Mouse (Mus musculus): ENCODE measurements around the gene Atad1.
"Not testable (repeated sequence)": the region's sequence is repeated elsewhere in the genome, so short reads cannot be mapped to it uniquely, and the experiment has no call there.

Atad1 gene

DNA sequence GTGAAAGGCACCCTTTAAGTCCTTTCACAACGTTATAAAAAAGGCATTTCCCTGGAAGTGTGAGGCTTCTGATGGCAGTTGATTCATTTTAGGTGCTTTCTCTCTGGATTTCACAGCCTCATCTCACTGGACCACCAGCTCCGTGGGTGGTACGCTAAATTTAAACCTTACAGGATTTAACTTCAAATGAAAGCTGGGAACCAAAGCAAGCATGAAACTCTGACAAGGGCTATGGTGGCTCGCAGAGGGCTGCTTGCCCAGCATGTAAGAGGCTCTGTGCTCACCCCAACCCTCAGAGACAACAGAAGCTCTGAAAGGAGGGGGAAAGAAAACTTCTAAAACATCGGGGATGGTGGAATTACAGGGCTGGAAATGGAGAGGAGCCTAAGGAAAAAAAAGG lies 51.9 kb downstream of the Atad1 start:
- no peak for DNase-seq (ENCODE audit: extremely low read depth, insufficient read length, low spot score)

DNA sequence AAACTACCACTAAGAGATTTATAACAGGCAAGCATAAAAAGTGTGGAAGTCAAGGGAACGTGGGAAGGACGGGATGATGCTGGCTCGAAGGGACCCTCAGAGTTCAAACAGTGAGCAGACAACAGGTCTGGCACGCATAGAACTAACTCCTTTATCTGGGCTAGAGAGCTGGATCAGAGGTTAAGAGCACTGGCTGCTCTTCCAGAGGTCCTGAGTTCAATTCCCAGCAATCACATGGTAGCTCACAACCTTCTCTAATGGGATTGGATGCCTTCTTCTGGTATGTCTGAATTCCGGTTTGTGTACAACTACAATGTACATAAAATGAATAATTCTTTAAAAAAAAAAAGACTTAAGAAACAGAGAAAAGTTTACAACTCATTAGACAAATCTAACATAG lies 56.5 kb downstream of the Atad1 start:
- DNase-seq (ENCODE audit: extremely low read depth, insufficient read length, low spot score), result no peak

DNA sequence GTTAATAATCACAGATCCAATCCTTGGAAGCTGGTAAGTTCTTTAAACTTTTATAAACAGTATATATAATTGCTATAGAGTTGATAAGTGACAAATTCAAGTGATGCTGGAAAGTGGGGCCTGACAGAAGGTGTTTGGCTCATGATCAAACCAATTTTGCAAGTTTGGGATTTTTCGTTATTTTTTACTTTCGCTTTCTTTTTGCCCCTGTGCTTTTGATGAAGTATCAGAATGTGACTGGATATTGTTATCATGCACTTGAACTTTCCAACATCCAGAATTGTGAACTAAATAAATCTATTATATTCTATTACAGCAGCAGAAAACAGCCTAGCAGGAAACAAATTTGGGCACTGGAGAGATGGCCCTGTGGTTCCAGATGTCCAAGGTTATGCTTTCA lies 58.7 kb downstream of the Atad1 start:
- no peak for DNase-seq (ENCODE audit: extremely low read depth, insufficient read length, low spot score)

DNA sequence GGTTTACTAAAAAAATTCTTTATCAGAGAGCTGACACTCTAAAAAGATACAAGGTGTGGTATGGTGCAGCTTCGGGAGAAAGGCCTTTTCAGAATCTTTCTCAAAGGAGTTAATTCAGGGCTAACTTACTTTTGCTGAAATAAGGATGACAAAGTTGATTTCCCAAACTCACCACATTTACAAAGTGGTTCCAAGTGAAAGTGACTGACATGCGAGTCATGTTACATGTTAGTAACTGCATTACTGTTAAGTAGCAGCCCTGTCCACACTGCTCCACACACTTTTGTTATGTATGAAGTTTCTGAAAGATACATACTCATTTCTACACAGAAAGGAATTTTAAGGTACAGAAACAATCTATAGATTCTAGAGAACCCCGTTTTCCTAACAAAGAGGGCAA lies 63.8 kb downstream of the Atad1 start:
- no peak for DNase-seq (ENCODE audit: extremely low read depth, insufficient read length, low spot score)

DNA sequence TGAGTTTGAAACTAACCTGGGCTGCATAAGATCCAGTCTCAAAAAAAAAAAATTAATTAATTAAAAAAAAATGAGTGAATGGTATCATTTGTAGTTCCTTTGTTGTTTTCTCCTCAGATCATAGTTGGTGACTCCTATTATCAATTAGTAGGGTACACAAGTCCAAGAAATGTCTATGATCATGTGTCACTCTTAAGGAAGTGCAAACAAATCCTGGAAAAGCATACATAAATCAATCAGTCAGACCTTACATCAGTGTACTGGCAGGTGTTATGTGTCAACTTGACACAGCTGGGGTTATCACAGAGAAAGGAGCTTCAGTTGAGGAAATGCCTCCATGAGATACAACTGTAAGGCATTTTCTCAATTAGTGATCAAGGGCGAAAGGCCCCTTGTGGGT lies 71.8 kb downstream of the Atad1 start:
- DNase-seq (ENCODE audit: extremely low read depth, insufficient read length, low spot score), result not testable (repeated sequence)

DNA sequence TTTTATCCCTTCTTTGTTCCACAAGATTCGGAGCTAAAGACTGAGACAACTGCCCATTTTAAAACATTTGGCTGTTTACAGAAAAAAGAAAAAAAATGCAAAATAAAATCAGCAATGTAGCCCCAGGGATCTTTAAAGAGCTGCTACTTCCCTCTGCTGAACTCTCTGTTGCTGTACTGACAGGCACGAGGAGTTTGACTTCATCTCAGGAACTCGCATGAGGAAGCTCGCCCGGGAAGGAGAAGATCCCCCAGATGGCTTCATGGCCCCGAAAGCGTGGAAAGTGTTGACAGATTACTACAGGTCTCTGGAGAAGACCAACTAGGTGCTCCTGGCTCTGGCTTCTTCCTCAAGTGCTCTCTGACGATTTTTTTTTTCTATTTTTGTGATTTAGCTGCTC lies 74.3 kb downstream of the Atad1 start:
- DNase-seq (ENCODE audit: extremely low read depth, insufficient read length, low spot score), result no peak

DNA sequence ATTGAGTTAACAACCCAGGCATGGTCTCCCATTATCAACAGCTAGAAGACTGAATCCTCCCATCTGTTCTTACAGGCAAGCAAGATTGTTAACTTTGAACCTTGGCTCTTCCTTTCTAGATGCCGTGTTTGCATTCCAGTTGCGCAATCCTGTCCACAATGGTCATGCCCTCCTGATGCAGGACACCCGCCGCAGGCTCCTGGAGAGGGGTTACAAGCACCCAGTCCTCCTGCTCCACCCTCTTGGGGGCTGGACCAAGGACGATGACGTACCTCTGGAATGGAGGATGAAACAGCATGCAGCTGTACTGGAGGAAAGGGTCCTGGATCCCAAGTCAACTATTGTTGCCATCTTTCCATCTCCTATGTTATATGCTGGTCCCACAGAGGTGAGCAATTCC lies 76.7 kb downstream of the Atad1 start:
- peak; percentile 6 for DNase-seq (ENCODE audit: extremely low read depth, insufficient read length, low spot score)

DNA sequence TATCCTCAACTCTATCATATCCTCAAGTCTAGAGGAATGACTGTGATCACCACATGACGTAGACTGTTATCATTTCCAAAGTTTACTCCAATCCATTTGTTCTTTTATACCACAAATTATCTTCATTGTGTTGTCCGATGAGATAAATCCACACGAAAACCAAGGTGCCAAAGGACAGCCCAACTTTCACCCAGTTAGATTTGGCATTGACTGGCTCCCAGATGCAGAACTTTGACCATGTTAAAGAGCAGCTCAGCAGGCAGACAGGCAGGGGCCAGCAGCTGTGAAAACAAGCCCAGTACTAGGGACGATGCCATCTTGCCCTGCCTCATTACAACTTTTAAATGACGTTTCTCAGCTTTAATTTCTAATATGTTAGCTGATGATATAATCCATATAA lies 80.2 kb downstream of the Atad1 start:
- no peak for DNase-seq (ENCODE audit: extremely low read depth, insufficient read length, low spot score)

DNA sequence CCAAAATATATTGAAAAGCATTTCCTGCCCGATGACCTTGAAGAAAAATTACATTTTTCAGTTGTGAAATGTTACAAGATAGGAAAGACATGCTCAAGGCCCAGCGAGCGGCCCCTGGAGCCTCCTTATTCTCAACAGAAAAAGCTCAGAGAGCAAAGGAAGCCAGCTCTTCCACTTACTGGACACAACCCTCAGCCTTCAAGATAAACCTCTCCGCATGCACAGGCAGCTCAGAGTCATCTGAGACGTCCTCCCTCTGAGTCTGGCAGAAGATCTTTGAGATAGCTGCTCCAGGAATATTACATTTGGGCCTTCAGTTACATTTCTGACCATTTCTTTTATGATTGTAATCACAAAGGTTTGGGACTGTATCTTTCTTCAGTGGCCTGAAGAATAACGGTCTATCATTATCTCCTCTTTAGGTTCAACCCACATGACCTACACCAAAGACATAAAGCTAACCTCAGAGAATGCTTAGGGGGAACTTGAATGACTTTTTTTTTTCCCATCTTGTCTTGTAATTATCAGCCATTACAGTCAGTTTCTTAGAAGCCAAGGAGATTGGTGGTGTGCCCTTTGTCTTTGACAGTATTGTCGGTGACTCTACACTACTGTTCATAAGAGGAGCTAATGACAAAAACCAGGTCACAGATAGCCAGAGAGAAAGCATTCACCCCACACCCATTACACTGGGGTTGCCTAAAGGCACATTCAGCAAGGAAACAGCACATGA lies 85.8 kb downstream of the Atad1 start:
- no peak for DNase-seq (ENCODE audit: extremely low read depth, insufficient read length, low spot score)

DNA sequence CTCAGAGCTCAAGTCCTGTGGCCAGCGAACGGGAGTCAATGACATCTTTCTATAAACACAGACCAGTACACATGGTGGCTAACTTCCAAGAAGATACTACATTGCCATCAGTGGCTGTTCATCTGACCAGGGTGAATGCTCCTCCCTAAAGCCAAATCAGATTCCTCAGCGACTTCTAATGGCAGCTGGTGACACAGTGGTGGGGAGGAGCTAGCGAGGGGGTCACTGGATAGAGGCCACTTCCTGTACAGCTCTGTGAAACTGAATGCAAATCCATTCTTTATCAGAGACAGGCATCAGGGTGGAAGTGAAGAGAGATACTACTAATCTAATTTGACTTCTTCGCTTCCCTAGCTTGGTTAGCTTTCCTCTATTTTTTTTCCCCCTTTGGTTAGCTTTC lies 86.5 kb downstream of the Atad1 start:
- no peak for DNase-seq (ENCODE audit: extremely low read depth, insufficient read length, low spot score)

DNA sequence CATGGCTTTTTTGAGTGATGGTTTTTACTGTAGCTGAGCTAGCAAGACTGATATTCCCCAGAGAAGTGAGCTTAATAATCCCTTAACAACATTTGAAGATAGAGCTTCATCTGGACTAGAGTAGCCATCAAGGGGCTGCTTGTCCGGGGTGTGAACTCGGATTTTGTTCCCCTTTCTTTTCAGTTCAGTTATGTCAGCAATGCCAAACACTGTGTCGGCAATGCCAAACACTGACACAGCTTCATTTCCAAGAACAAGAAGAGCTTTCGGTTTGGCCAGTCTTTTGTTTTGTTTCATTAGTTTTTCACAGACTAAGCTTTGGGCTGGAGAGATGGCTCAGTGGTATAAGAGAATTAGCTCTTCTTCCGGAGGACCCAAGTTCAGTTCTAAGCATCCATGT lies 88.5 kb downstream of the Atad1 start:
- DNase-seq (ENCODE audit: extremely low read depth, insufficient read length, low spot score), result no peak

DNA sequence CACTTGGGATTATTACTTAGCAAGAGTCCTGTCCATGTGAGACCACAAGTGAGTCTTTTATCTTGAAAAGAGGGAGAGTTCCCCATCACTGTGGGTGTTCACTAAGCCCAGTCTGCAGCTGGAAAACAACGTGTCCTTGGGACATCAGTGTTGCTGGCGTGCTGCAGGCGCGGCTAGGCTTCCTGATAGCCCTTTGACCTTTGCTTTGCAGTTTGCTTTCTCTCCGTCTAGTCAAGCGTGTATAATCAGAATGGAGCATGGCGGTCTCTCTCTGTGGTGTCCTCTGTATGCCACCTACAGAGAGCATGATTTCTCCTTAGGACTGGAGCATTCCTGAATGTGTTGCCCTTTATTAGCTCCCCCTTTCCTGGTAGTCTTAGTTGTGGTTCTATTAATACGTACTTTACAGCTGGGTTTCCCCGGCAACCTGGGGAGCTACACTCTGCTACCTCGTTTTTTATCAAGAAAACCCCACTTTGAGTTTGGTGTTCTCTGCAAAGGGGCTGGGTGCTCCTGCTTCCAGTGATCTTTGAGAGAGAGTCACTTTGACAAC lies 91.5 kb downstream of the Atad1 start:
- DNase-seq (ENCODE audit: extremely low read depth, insufficient read length, low spot score), result no peak

DNA sequence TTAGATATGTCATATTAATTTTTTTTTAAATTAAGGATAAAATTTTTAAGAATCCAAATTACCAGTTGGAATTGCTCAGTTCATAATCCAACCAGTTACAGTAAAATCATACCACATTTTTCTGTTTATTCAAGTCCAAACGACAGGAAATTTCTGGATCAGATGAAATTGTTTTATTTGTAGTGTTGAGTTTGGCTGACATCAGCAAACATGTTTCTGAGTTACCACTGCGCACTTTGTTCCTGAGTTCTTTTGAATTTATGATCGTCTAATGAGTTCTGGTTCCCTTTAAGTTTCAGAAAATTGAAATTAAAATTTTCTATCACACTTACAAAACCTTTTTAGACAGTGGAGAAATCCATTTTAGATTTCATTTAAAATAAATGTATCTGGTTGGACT lies 93.2 kb downstream of the Atad1 start:
- no peak for DNase-seq (ENCODE audit: extremely low read depth, insufficient read length, low spot score)

DNA sequence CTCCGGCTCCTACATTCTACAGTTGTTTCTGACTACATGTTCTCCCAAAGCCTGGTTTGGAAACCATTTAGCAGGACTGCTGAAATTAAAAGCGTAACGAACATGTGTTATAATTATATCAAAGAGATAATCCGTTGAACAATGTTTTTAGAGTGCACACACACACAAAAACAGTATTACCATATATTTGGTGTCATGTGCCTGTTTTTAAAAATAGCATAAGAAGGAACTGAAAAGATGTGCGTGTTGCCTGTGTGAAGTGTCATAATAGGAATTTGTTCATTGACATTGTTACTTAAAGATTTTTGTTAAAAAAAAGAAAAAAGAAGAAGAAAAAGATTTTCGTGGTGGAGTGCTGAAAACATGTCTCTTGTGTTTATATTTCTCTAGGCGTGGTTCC lies 93.6 kb downstream of the Atad1 start:
- no peak for DNase-seq (ENCODE audit: extremely low read depth, insufficient read length, low spot score)

DNA sequence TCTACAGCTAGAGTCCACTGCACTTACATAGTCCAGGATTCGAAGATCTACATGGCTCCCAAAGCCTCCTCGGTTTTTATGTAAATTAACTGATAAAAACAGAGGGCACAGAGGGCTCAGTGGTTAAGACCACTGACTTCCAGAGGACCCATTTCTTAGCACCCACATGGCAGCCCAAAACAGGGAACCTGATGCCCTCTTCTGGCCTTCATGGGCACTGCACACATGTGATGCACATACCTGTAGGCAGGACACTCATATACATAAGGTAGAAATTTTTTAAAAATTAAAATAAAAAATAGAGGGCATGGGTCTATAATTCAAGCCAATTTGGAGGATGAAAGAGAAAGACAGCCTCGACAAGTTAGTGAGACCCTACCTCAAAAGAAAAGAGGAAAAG lies 95.9 kb downstream of the Atad1 start:
- no peak for DNase-seq (ENCODE audit: extremely low read depth, insufficient read length, low spot score)

DNA sequence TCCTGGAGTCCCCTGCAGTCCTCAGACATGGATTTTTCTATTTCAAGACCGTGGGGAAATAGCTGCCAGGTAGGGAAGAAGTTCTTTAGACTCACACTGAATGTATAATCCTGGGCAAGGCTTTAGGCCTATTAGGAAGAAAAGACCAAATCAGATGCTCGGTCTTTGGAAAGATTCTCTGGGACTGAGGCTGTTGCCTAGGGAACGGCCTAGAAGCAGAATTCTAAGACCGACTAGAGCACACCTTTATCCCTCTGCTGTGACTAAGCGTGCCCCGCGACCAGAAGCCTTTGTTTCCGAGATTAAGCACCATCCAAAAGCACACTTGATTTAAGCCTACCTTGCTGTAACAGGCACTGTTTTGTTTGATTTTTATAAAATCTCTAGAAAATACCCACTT lies 97.6 kb downstream of the Atad1 start:
- no peak for DNase-seq (ENCODE audit: extremely low read depth, insufficient read length, low spot score)

DNA sequence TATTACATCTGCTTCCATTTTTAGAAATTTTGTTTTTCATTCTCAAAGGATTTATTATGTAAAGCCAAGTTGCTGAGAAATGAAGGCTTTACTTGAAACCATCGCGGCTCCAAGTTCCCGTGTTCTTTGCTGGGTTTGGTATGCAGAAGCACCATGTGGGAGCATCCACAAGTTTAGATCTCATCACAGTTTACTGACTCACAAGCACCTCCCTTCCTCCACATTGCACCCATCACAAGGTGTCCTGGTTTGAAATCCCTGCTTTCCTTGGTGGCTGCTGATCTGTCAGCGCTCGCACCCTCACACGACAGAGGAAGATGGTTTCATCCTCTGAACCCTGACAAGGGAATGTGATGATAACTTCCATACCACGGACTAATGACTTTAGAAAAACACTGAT lies 98.1 kb downstream of the Atad1 start:
- DNase-seq (ENCODE audit: extremely low read depth, insufficient read length, low spot score), result no peak

DNA sequence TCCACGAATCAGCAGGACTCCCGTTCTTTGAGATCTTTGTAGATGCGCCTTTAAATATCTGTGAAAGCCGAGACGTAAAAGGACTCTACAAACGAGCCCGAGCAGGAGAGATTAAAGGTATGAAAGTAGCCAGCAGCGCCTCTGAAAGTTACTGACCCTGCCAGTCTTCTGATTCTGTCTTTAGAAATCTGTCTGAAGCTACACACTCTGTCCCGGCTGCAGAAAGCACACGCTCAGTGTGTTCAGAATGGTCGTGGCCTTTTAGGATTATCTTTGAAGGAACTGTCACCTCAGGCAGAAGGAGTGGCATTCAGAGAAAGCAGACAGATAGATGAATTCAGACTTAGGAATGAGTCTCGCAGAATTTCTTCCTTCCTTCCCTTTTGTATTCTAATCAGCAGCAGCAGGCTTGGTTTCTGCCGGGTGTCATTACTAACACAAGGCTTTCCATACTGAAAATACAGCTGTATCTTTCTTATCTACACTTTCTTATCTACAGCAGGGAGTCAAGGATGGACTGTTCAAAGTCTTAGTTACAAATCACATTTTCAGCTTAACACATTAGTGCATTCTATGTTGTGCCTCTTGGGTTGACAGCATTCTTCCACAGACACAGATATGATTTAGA lies 101.2 kb downstream of the Atad1 start:
- no peak for DNase-seq (ENCODE audit: extremely low read depth, insufficient read length, low spot score)

DNA sequence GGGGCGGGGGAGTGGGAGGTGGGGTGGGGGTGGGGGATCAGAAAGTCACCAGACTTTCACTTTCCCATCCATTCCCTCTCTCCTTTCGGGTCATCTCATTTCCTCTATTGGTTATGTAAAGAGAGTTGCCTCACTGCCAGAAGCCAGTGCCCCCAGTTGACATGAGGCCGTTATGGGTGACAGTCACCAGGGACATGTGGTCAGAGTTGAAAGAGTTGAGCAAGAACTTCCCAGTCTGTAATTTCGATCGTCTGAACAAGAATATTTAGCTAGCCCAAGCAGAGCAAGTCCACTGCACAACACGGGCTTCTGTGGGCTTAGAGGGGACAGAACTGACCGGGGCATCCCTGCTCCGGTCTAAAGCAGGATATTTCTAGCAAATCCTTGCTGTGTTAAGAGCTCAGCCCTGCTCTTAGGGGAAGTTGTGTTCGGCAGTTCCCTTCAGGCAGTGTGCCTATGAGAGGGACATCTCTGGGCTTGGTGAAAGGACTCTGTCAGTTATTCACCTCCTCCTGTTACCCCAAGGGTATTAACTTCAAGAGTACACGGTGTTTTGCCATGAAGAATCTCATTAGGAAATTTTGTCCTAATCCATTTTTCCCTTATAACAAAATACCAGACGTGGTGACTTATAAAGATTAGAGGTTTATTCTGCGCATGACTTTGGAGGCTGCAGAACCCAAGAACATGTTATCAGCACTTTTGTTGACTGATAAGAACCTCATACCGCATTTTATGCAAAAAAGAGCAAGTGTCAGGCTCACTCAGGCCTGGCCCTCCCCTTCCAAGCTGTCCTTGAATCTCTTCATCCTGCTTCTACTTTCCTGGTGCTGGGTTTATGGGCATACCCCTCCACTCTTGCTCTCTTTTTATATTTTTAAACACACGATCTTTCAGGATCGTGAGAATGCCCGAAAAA lies 102.0 kb downstream of the Atad1 start:
- no peak for DNase-seq (ENCODE audit: extremely low read depth, insufficient read length, low spot score)

DNA sequence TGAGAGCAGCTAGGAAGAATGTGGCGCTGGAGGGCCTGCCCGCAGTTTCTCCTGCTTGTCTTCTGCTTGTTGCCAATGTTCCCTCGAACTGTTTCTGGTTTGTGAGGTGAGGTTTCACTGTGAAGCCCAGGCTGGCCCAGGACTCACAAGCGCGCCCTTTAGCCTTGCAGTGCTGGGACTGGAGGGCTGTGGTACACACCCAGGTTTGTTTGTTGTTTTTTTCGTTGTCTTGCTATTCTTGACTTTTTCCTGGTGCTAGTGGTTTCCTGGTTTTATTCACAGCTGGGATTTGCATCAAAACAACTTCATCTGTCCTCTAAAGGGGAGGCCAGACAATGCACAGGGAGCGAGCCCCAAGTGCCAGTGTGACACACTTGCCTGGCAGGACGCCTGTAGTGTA lies 104.7 kb downstream of the Atad1 start:
- no peak for DNase-seq (ENCODE audit: extremely low read depth, insufficient read length, low spot score)

DNA sequence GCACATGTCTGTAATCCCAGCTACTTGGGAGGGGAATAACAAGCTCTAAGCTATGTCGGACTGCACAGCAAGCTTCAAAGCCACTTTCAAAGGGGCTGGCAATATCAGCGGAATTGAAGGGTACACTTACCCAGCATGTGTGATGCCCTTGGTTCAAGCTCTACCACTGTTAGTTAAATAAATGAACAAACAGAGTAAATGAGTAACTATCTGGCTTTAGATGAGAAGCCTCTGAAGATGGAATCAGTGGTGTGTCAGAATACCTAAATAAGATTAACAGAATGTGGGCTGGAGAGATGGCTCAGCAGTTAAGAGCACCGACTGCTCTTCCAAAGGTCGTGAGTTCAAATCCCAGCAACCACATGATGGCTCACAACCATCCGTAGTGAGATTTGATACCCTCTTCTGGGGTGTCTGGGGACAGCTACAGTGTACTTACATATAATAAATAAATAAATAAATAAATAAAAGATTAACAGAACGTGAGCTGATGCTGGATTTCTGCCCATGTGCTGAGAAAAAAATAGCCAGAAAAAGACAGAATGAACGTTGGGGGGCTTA lies 110.9 kb downstream of the Atad1 start:
- no peak for DNase-seq (ENCODE audit: extremely low read depth, insufficient read length, low spot score)

Measured in 3134 (cell line).